ENCODE assay signal across 8 mouse cellular contexts in the genomic region with DNA sequence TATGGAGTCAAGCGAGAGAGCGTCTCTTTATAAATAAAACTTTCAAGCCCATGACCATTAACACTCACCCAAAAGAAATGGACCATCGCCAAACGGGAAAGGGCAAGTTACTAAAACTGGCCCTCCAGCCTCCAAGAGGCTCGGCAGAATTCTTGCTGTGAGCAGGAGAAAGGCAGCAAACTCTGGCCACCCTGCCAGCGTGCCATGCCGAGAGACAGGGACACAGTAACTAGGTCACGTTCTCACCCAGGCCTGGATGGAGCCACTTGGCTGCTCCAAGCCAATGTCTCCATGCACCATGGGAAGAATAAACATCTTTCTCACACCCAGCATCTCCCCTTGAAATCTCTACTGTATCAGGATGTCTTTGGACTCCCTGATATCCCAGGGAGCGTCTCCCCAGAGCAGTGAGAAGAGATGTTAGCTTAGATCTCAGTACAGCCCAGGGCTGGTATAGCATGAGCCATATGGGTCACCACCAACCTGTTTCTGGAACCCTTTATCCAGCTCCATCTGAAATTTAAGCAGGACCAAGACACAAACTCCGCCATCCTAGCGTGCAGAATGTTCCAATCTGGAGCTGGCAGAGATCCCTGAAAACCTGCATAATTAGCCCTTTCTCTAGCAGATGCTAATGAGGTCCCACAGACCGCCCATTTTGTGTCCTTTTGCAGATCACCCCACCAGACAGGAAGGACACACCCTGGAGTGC. TPM values are rescaled to one million over a fixed set of nuclear protein-coding genes. Genes with fewer than 3 reads are reported as not detected.
DNase-seq lines count a peak whose midpoint lies in the region; ATAC-seq lines count a peak whose summit lies in the region.

No protein-coding gene starts in this region.

- H3K36me3 ChIP-seq in embryonic facial prominence, embryonic 15.5 days = no peaks in the 10 kb centered on the region

- no peak for ATAC-seq in embryonic facial prominence, embryonic 15.5 days (ENCODE audit: insufficient number of reproducible peaks, low FRiP score, low TSS enrichment, low read depth)

- H3K4me1 ChIP-seq in embryonic facial prominence, embryonic 15.5 days = peaks cover 20% of the 10 kb centered on the region

- peak overlapping the region; percentile 23; the same call in 1 of the 2 replicates for H3K4me2 ChIP-seq in embryonic facial prominence, embryonic 15.5 days (replicated peaks)

- H3K4me3 ChIP-seq in embryonic facial prominence, embryonic 15.5 days (replicated peaks) = no peak overlapping the region

- DNase-seq in retina, postnatal 1 day = peak; percentile 25
- no peak for DNase-seq in retina, embryonic 14.5 days (ENCODE audit: low spot score)
- peak; percentile 70 to 75 for DNase-seq in layer of hippocampus, postnatal 14 days (ENCODE audit: low spot score in 2 of 2)
- peak; percentile 41 for DNase-seq in right cerebral cortex, postnatal 4 days
- DNase-seq in ovary, postnatal 10 days (ENCODE audit: low spot score) = no peak
- no peak for DNase-seq in thymus, adult 18-20 months
- no peak for DNase-seq in ovary, adult 18-20 months (ENCODE audit: low spot score)

- WGBS in embryonic facial prominence, embryonic 15.5 days = 70% methylated on average over 12 of the region's 12 CpGs

- no peaks in the 10 kb centered on the region for H3K27me3 ChIP-seq in embryonic facial prominence, embryonic 15.5 days

- peak overlapping the region; percentile 28 for H3K27ac ChIP-seq in embryonic facial prominence, embryonic 15.5 days (replicated peaks)

- no peaks in the 10 kb centered on the region for H3K9me3 ChIP-seq in embryonic facial prominence, embryonic 15.5 days (replicated peaks)

- no peak overlapping the region for H3K9ac ChIP-seq in embryonic facial prominence, embryonic 15.5 days

RNA-seq across cellular contexts. Expression of gene Camk1d, which starts 38.7 kb away (rescaled TPM):
- polyA plus RNA-seq in embryonic facial prominence, embryonic 15.5 days (2015; fragmentation: Nextera tagmentation; extraction: Ambion mirVana) = 6.9 and 10.4 TPM in 2 replicates
- total RNA-seq in layer of hippocampus, postnatal 14 days (2021) = 100 to 1,000 TPM; 146 to 147 TPM

Comparison
In these comparisons a context has a peak if more than half of its experiments do, and no peak if none do; other contexts are left out.
1. DNase-seq: peak in retina, postnatal 1 day (single experiment), layer of hippocampus, postnatal 14 days (2 of 2) and right cerebral cortex, postnatal 4 days (single experiment); none in retina, embryonic 14.5 days (single experiment), ovary, postnatal 10 days (single experiment), thymus, adult 18-20 months (0 of 2) and ovary, adult 18-20 months (single experiment).